Mouse (Mus musculus): Measurements from ENCODE around the gene Vmn2r114.
"Not testable (repeated sequence)": the region's sequence is repeated elsewhere in the genome, so short reads cannot be mapped to it uniquely, and the experiment has no call there.

Vmn2r114 gene

GRCm38 (mm10) chr17:23312437-23312836 is at the start of gene Vmn2r114:
TSS of gene Vmn2r114 (minus strand) at chr17:23312537.
- not testable (repeated sequence) for DNase-seq (ENCODE audit: low read depth, low spot score)

GRCm38 (mm10) chr17:23351644-23352043 is 39.3 kb upstream of the Vmn2r114 start:
- no peak for DNase-seq (ENCODE audit: low read depth, low spot score)

- not testable (repeated sequence) for DNase-seq (ENCODE audit: low read depth, low spot score)
Measured at GRCm38 (mm10) chr17:23343441-23343840, 31.1 kb upstream of the Vmn2r114 start, which contains the start of gene Vmn2r115. TSS of gene Vmn2r115 (plus strand) at chr17:23343741.

GRCm38 (mm10) chr17:23330657-23331056 is 18.3 kb upstream of the Vmn2r114 start:
- DNase-seq (ENCODE audit: low read depth, low spot score): no peak

Data from embryo, embryonic 11.5 days (tissue).